Mouse (Mus musculus): ENCODE data around the gene Dlx1. TPM values are rescaled to one million over a fixed set of nuclear protein-coding genes. Genes with fewer than 3 reads are reported as not detected.

Dlx1 gene
- polyA plus RNA-seq, 1 experiment from 2014 or later: 0.07 TPM

DNA sequence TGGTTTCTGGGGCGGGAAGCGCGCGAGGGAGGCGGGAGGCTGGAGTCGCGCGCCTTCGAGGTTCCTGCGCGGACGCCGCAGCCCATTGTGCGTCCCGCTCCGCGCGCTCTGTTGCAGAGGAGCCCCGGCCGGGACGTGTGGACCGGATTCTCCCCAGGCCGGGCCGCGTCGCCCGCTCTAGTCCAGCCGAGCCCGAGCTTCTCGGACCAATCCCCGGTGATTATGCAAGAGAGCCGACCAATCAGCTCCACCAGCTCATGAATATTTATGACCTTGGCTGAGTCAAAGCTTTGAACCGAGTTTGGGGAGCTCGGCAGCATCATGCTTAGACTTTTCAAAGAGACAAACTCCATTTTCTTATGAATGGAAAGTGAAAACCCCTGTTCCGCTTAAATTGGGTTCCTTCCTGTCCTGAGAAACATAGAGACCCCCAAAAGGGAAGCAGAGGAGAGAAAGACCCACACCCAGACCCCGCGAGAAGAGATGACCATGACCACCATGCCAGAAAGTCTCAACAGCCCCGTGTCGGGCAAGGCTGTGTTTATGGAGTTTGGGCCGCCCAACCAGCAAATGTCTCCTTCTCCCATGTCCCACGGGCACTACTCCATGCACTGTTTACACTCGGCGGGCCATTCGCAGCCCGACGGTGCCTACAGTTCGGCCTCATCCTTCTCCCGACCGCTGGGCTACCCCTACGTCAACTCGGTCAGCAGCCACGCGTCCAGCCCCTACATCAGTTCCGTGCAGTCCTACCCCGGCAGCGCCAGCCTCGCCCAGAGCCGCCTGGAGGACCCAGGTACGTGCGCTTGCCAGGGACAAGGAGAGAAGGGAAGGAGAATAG lies 1.8 kb downstream of the Dlx1 start:
- Histone ChIP-seq H3K9me3 (replicated peaks) (no peaks in the 10 kb centered on the region), H3K4me2 (peak overlapping the region; percentile 77), H3K4me1 (replicated peaks) (peaks cover 28% of the 10 kb centered on the region), H3K36me3 (no peaks in the 10 kb centered on the region), H3K4me3 (replicated peaks) (peak overlapping the region; percentile 55), H3K27me3 (peaks cover 100% of the 10 kb centered on the region), H3K27ac (no peak overlapping the region), H3K9ac (no peak overlapping the region)
- peak; percentile 87 for ATAC-seq (ENCODE audit: low read depth)
- peak; percentile 57 for DNase-seq
- WGBS (ENCODE audit: insufficient replicate concordance): under 1% methylated on average over 60 of the region's 60 CpGs

DNA sequence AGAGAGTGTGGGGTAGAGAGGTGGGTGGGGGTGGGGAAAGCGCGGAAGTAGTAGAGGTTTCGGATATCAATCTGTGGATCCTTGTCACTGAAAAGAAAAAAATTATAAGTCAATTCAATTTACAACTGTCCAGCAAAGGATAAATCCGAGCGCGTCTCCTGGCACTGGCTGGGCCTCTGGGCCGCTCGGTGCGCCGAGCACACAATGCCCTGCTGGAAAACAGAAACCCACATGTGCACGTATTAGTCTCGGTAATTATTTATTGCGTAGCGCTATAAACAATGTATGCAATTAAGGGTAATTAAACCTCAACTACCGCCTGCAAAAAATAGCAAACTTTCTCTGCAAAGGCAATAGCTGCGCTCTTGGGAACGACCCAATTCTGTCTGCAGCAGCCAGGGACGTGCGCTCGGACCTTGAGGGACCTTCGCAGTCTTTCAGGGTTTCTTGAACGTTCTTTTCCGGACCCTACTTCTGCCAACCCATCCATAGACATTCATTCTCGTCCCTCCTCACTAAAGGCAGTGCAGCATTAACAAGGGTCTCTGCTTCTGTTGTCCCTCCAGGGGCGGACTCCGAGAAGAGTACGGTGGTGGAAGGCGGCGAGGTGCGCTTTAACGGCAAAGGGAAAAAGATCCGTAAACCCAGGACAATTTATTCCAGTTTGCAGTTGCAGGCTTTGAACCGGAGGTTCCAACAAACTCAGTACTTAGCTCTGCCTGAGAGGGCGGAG lies 2.6 kb downstream of the Dlx1 start:
- H3K9ac ChIP-seq: no peak overlapping the region
- no peaks in the 10 kb centered on the region for H3K36me3 ChIP-seq
- H3K9me3 ChIP-seq (replicated peaks): no peaks in the 10 kb centered on the region
- H3K4me3 ChIP-seq (replicated peaks): peak overlapping the region; percentile 55; the same call in 1 of the 2 replicates
- no peak for ATAC-seq (ENCODE audit: low read depth)
- no peak overlapping the region; the same call in 1 of the 2 replicates for H3K4me2 ChIP-seq
- 3% methylated on average over 34 of the region's 34 CpGs for WGBS (ENCODE audit: insufficient replicate concordance)
- H3K4me1 ChIP-seq (replicated peaks): peaks cover 28% of the 10 kb centered on the region
- peaks cover 99% of the 10 kb centered on the region for H3K27me3 ChIP-seq
- no peak for DNase-seq
- no peak overlapping the region for H3K27ac ChIP-seq

DNA sequence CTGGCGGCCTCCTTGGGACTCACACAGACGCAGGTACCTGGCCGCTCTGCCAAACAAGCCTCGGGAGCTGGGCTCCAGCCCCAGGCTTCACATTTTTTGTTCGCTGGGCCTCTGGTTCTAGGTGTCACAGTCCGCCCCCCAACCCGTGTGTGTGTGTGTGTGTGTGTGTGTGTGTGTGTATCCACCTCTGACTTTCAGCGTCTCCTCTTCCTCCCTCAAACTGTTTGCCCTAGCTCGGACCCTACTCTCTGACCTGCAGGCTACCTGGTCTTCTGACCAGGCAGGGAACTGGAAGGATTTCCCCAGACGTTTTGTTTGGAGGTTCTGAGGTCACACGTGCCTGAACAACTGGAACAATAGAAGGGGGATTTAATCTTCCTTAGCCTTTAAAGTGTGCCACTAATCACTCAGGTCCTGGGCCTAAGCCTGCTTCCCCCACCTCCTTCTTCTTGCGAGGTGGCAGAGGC lies 3.2 kb downstream of the Dlx1 start:
- ATAC-seq (ENCODE audit: low read depth) (no peak), DNase-seq (no peak)
- Histone ChIP-seq H3K4me2 (no peak overlapping the region), H3K4me1 (replicated peaks) (peaks cover 28% of the 10 kb centered on the region), H3K27ac (no peak overlapping the region), H3K4me3 (replicated peaks) (no peak overlapping the region), H3K9ac (no peak overlapping the region), H3K36me3 (no peaks in the 10 kb centered on the region), H3K27me3 (peaks cover 98% of the 10 kb centered on the region), H3K9me3 (replicated peaks) (no peaks in the 10 kb centered on the region)
- WGBS (ENCODE audit: insufficient replicate concordance): 3% methylated on average over 12 of the region's 12 CpGs

DNA sequence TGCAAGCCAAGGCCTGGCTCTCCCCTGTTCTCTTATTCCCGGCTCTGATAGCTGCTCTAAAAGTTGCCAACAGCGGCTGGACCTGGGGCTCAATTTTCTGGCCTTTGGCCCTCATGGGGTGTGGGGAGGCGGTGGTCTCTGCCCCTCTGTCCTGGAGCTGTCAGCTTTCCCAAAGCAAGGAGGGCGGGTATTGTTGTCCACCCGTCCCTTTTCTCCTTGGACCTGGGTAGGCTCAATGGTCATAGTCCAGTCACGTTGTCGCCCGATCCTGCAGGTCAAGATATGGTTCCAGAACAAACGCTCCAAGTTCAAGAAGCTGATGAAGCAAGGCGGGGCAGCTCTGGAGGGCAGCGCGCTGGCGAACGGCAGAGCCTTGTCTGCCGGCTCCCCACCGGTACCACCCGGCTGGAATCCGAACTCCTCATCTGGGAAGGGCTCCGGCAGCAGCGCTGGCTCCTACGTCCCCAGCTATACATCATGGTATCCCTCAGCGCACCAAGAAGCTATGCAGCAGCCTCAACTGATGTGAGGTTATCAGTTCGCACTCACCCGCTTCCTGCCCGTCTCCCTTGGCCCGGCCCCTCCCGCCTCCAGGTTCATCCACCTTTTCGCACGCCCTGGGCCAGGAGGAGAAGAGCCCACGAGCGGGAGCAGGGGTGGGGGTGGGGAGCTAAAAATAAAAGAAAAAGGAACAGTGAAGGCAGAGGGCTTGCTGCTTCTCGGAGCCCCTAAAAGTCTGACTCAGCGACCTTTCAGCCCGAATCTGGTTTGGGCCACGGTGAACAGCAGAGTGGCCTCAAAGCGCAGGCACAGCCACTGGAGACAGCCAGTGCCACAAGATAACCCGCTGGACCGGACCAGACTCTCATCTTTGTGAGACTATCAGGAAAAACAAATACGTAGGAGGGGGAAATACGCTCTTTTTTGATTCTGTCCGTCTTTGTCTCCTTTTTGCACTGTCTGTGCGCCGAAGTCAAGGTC lies 4.4 kb downstream of the Dlx1 start:
- Histone ChIP-seq H3K9me3 (replicated peaks) (no peaks in the 10 kb centered on the region), H3K27me3 (peaks cover 98% of the 10 kb centered on the region), H3K36me3 (no peaks in the 10 kb centered on the region), H3K9ac (no peak overlapping the region), H3K27ac (no peak overlapping the region), H3K4me1 (replicated peaks) (peaks cover 28% of the 10 kb centered on the region), H3K4me2 (no peak overlapping the region), H3K4me3 (replicated peaks) (0 out of 2 replicates have a peak overlapping the region, but pooled peaks have one; percentile 14)
- DNase-seq (no peak), ATAC-seq (ENCODE audit: low read depth) (no peak)
- WGBS (ENCODE audit: insufficient replicate concordance): 1% methylated on average over 43 of the region's 43 CpGs

DNA sequence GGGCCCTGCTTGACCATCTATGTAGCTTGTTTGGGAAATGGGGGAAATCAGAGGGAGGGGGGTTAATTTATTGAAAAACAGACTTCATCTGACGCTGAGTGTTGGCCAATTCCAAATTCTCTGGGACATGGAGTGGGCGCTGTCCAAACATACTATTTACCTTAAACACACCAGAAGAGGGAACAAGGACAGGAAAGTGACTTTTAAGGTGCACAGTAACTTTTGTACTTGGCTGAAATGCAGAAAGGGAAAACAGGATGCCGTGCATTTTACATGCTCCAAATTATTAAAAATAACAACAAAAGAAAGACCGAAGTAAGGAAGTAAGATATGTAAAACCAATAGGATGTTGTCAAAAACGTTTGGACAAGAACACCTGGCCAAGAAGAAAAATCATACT lies 5.2 kb downstream of the Dlx1 start:
- no peaks in the 10 kb centered on the region for H3K9me3 ChIP-seq (replicated peaks)
- peaks cover 27% of the 10 kb centered on the region for H3K4me1 ChIP-seq (replicated peaks)
- WGBS (ENCODE audit: insufficient replicate concordance): 12% methylated on average over 5 of the region's 5 CpGs
- peaks cover 98% of the 10 kb centered on the region for H3K27me3 ChIP-seq
- H3K27ac ChIP-seq: no peak overlapping the region
- no peak overlapping the region for H3K9ac ChIP-seq
- no peaks in the 10 kb centered on the region for H3K36me3 ChIP-seq
- no peak overlapping the region for H3K4me2 ChIP-seq
- ATAC-seq (ENCODE audit: low read depth): no peak
- DNase-seq: no peak
- H3K4me3 ChIP-seq (replicated peaks): no peak overlapping the region

DNA sequence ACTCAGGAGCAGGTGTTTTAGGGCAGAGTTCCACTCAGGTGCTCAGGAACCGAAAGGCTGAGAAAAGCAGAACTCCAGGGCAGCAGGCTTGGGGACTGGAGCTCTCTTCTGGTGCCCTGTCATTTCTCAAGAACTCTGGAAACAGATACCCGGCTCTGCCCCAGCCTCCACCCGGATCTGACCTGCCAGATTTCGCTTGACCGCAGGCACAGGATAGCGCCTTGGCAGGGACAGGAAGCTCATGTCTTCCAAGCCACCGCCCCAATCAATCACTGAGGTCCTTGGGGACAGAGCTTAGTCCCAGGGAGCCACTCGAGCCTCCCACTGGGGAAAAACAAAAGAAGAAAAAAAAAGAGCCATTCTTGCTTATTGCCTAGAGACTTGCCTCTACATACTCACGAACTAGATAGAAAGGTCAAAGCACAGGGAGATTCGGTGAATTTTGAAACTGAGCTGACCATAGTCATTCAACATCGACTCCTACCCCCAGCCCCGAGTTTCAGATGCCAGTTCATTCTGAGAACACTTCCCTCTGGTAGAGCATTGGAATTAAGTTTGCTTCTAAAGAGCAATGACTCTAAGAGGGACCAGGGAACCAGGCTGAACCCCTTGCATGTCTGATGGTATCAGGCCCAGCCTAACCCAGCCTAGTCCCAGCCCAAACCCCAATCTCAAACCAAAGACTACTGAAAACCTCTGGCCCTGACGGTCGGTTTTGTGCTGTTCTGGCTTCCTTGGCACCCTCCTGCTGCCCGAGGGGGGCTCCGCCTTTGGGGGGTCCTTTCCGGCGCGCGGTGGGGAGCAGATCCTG lies 6.5 kb downstream of the Dlx1 start:
- Histone ChIP-seq H3K27me3 (peaks cover 98% of the 10 kb centered on the region), H3K27ac (no peak overlapping the region), H3K9me3 (replicated peaks) (no peaks in the 10 kb centered on the region), H3K36me3 (no peaks in the 10 kb centered on the region), H3K4me1 (replicated peaks) (peaks cover 24% of the 10 kb centered on the region), H3K9ac (no peak overlapping the region), H3K4me2 (no peak overlapping the region), H3K4me3 (replicated peaks) (no peak overlapping the region)
- no peak for ATAC-seq (ENCODE audit: low read depth)
- 1% methylated on average over 20 of the region's 20 CpGs for WGBS (ENCODE audit: insufficient replicate concordance)
- no peak for DNase-seq

DNA sequence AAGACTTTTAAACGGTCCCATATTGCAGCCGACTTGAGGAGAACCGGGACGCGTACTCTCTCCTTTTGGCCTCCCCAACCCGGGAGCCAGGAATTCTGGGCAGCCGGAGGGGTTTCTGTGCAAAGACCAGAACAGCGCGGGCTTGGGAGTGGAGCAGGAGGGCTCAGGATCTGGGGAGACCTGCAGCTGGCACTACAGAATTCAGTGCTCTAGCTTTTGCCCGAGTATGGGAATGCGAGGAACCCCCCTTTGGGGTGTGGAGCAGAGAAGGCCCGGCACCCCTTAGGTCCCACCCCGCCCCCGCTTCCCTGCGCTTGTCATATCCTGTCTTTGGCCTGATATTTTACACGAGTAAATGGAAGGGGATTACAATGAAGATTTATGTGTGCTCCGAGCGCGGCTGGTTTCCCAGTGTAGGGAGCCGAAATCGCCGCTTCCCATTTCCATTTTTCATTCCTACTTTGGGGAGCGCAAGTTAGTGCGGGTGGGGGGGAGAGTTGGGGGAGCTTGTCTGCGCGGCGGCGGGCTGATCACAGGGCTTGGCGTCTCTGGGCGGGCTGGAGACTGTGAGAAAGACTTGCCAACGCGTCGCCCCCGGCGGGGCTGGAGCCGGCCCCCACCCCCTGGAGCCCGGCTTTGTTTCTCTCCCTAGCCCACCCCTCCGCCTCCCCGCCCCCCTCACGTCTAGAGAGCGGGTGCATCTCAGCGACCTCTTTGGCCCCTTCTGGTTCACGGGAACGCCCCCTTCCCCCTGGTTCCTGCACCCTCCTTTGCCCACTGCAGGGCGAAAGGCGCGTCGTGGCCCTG lies 12.9 kb downstream of the Dlx1 start:
- Histone ChIP-seq H3K9ac (no peak overlapping the region), H3K27ac (no peak overlapping the region), H3K36me3 (no peaks in the 10 kb centered on the region), H3K4me3 (replicated peaks) (no peak overlapping the region), H3K4me2 (no peak overlapping the region), H3K27me3 (peaks cover 100% of the 10 kb centered on the region), H3K4me1 (replicated peaks) (peaks cover 40% of the 10 kb centered on the region), H3K9me3 (replicated peaks) (no peaks in the 10 kb centered on the region)
- WGBS (ENCODE audit: insufficient replicate concordance): 3% methylated on average over 45 of the region's 48 CpGs
- DNase-seq (no peak), ATAC-seq (ENCODE audit: low read depth) (no peak)

DNA sequence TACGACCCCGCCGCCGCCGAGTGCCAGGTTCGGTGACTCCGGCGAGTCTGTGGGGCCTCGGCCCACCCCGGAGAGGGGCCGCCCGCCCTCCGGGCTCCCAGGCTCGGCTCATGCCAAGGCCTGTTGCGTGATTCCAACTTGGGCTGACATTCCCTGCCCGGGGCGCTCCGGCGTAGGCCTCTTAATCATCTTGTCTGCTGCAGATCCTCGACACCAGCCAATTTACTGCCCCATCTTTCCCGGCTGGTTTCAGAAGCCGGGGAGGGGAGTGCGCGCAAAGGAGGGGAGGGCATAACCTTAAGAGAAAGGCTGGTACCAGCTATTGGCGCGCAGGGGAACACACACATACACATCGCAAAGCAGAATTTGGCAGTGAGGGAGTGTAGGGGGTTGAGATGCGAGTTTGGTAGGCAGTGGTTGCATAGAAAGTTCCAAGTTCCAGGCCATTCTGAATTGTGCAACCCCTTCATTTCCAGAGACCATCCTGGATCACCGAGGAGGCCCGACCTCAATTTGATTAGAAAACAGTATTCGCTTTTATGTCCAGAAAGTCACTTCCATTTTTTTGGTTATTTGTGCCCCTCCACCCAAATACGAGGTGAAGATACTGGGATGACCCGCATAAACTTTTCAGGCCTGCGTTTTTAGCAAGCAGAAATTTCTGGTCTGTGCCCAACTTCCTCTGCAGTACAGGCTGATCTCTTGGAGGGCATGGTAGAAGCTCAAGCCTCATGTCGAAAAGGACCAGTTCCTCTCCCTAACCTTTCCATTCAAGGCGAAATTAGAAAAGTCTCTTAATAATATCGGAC lies 13.7 kb downstream of the Dlx1 start:
- Histone ChIP-seq H3K27ac (no peak overlapping the region), H3K4me2 (no peak overlapping the region), H3K9ac (no peak overlapping the region), H3K4me3 (replicated peaks) (no peak overlapping the region), H3K9me3 (replicated peaks) (no peaks in the 10 kb centered on the region), H3K27me3 (peaks cover 100% of the 10 kb centered on the region), H3K4me1 (replicated peaks) (peaks cover 48% of the 10 kb centered on the region), H3K36me3 (no peaks in the 10 kb centered on the region)
- ATAC-seq (ENCODE audit: low read depth) (no peak), DNase-seq (no peak)
- 3% methylated on average over 37 of the region's 37 CpGs for WGBS (ENCODE audit: insufficient replicate concordance)

DNA sequence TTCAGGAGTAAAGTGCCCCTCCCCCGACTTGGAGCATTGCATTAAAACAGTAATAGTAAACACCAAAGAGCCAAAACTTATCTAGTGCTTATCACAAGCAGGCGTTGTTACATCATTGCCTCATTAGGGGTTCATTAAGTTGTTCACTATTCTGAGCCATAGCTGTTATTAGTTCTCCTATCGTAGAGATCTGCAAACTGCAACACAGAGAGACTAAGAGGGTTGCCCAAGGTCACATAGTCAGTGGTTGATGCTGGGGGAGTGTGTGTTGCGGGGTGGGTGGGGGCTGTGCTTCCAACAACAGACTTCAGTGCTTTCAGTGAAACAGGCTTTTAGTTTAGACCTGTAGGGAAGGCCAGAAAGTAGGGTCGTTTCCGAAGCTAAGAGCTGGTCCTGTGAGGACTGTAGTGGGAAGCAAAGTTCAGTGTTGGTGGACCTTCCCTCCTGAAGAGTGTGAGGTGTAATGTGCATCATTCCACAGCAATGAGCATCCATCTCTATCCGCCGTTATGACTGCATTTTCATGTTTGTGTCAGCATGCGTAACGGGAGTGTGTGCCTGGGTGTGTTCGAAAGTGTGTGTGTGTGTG lies 14.4 kb downstream of the Dlx1 start:
- WGBS (ENCODE audit: insufficient replicate concordance): 8% methylated on average over 11 of the region's 11 CpGs
- H3K9ac ChIP-seq: no peak overlapping the region
- ATAC-seq (ENCODE audit: low read depth) (no peak), DNase-seq (no peak)
- no peak overlapping the region for H3K4me2 ChIP-seq
- H3K36me3 ChIP-seq: no peaks in the 10 kb centered on the region
- H3K27ac ChIP-seq: no peak overlapping the region
- peaks cover 52% of the 10 kb centered on the region for H3K4me1 ChIP-seq (replicated peaks)
- peaks cover 100% of the 10 kb centered on the region for H3K27me3 ChIP-seq
- H3K4me3 ChIP-seq (replicated peaks): 0 out of 2 replicates have a peak overlapping the region, but pooled peaks have one; percentile 13
- no peaks in the 10 kb centered on the region for H3K9me3 ChIP-seq (replicated peaks)
